Mouse (Mus musculus) lung, postnatal 0 days (tissue): Measurements from ENCODE around the gene Plcb2. TPM values are rescaled to one million over a fixed set of nuclear protein-coding genes. Genes with fewer than 3 reads are reported as not detected.
A peak's percentile ranks its signal among the peaks of the same experiment; 100 is the strongest.

Source experiments
- ATAC-seq: fragments of 200-750 bp; cut with Nextera tagmentation; 2 replicates; pipeline ENCODE4 v1.8.0; 2017; ENCODE audit warnings: moderate library complexity
- DNase-seq: peaks from one replicate; pipeline ENCODE4 v3.0.0-alpha.2; 2016; ENCODE audit warnings: low spot score
- H3K27ac ChIP-seq: fragments of 300-500 bp; sonication (generic); 2 replicates; pipeline ENCODE4 v1.5.1; 2014; ENCODE audit warnings: antibody characterized with exemption, mild to moderate bottlenecking, low read length, mixed read lengths
- H3K27me3 ChIP-seq: fragments of 300-500 bp; sonication (generic); replicated peaks from 2 replicates; pipeline ENCODE4 v1.6.1; 2014; ENCODE audit warnings: low read length, mixed read lengths; ENCODE audit not compliant: insufficient read depth
- H3K36me3 ChIP-seq: fragments of 300-500 bp; sonication (generic); 2 replicates; pipeline ENCODE4 v1.6.1; 2014; ENCODE audit warnings: low read length, mixed read lengths; ENCODE audit not compliant: insufficient read depth
- H3K4me1 ChIP-seq: fragments of 300-500 bp; sonication (generic); 2 replicates; pipeline ENCODE4 v1.6.1; 2014; ENCODE audit warnings: antibody characterized with exemption, low read depth, low read length, mixed read lengths; ENCODE audit not compliant: insufficient read depth
- H3K4me2 ChIP-seq: fragments of 300-500 bp; sonication (generic); replicated peaks from 2 replicates; pipeline ENCODE4 v1.6.1; 2014; ENCODE audit warnings: low read depth, mild to moderate bottlenecking, low read length, moderate library complexity, mixed read lengths
- H3K4me3 ChIP-seq: fragments of 300-500 bp; sonication (generic); 2 replicates; pipeline ENCODE4 v1.5.1; 2014; ENCODE audit warnings: low read depth, low read length
- H3K9ac ChIP-seq: fragments of 300-500 bp; sonication (generic); replicated peaks from 2 replicates; pipeline ENCODE4 v1.6.1; 2014; ENCODE audit warnings: low read depth, mild to moderate bottlenecking
- H3K9me3 ChIP-seq: fragments of 300-500 bp; sonication (generic); 2 replicates; pipeline ENCODE4 v1.6.1; 2016; ENCODE audit warnings: low read length, mixed read lengths
- CTCF ChIP-seq: IDR thresholded peaks from 2 replicates; pipeline ENCODE4 v1.5.1; 2016; ENCODE audit warnings: antibody characterized with exemption, mild to moderate bottlenecking
- EP300 ChIP-seq: IDR thresholded peaks from 2 replicates; pipeline ENCODE4 v1.6.1; 2016; ENCODE audit warnings: antibody characterized with exemption, mild to moderate bottlenecking, control low read depth
- WGBS: fragments of 180-500 bp; shearing (Covaris S2); extraction: QIAGEN DNeasy Blood & Tissue Kit; methylation state at CpG from one replicate; pipeline ENCODE4 v1.1.7; 2014; 5-methylcytosine and 5-hydroxymethylcytosine counted together
- polyA plus RNA-seq: library from polyadenylated mRNA; unstranded; fragments of >200 nt; fragmentation: Nextera tagmentation; extraction: Ambion mirVana; gene quantifications from 2 replicates; pipeline ENCODE4 v1.2.1, GENCODE M21; 2015

The Plcb2 gene
- polyA plus RNA-seq, 1 experiment from 2014 or later: 1.6 TPM

DNA sequence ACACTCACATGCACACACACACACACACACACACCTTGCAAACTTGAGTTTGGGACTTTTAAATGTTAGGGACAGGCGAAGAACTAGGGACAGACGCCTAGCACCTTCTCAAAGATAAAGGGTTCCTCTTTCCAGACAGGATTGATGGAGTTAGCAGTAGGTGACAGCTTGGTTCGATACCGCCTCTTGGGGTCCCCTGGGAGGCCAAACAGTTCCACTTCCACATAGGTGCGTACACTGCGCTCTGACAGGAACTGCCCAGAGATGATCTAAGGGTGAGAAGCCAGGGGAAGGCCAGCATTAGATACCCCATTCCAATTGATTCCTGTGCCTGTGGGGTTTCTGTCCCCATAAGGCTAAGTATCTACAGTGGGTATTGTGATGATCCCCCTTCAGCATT, 14.6 kb downstream of the Plcb2 start:
- Histone ChIP-seq H3K4me3 (no peak overlapping the region), H3K27me3 (peaks cover 38% of the 10 kb centered on the region), H3K36me3 (no peaks in the 10 kb centered on the region), H3K4me2 (no peak overlapping the region), H3K27ac (no peak overlapping the region), H3K4me1 (peaks cover 8% of the 10 kb centered on the region; the same call in 1 of the 2 replicates), H3K9me3 (no peaks in the 10 kb centered on the region), H3K9ac (no peak overlapping the region)
- ATAC-seq (no peak), DNase-seq (no peak)
- no peak for TF ChIP-seq CTCF
- no peak for TF ChIP-seq EP300
- 79% methylated on average over 6 of the region's 6 CpGs for WGBS

DNA sequence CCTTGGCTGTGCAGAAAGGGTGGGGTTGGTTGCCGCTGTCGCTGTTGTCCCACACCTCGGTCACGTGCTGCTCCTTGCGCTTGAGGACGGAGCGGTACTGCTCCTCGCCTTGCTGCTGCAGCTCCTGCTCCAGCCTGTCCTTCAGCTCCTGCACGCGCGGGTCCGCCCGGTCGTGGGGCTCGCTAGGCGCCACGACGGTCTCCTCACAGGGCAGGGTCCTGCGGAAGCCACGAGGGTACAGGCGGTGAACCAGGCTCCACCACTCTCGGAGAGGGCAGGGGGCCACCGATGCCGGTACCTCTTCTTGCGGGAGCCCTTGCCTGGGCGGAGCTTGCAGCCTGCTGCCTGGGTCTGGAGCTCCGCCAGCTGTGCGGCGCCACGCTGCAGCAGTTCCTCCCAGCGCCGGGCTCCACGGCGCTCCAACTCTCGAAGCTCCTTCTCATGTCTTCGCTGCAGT, 17.2 kb downstream of the Plcb2 start:
- Histone ChIP-seq H3K4me2 (peak overlapping the region; percentile 59), H3K9ac (no peak overlapping the region), H3K9me3 (no peaks in the 10 kb centered on the region), H3K4me3 (peak overlapping the region; percentile 21), H3K27ac (no peak overlapping the region), H3K36me3 (no peaks in the 10 kb centered on the region), H3K27me3 (peaks cover 53% of the 10 kb centered on the region), H3K4me1 (peaks cover 8% of the 10 kb centered on the region; the same call in 1 of the 2 replicates)
- ATAC-seq (peak; percentile 72), DNase-seq (peak; percentile 76)
- TF ChIP-seq CTCF (no peak), EP300 (no peak)
- WGBS: 0% methylated on average over 35 of the region's 36 CpGs

- TF ChIP-seq CTCF (no peak), EP300 (no peak)
- Histone ChIP-seq H3K27me3 (peaks cover 66% of the 10 kb centered on the region), H3K9me3 (no peaks in the 10 kb centered on the region), H3K4me1 (peaks cover 8% of the 10 kb centered on the region; the same call in 1 of the 2 replicates), H3K27ac (no peak overlapping the region), H3K4me3 (no peak overlapping the region), H3K9ac (no peak overlapping the region), H3K36me3 (no peaks in the 10 kb centered on the region), H3K4me2 (no peak overlapping the region)
- WGBS: 47% methylated on average over 4 of the region's 4 CpGs
- no peak for DNase-seq
- ATAC-seq: 0 out of 2 replicates have a peak, but pooled peaks have one; percentile 18
Measured at GRCm38 (mm10) chr2:118709655-118710221, 18.5 kb downstream of the Plcb2 start.

- no peak for TF ChIP-seq CTCF
- no peak for TF ChIP-seq EP300
- Histone ChIP-seq H3K27ac (no peak overlapping the region), H3K4me2 (no peak overlapping the region), H3K9ac (no peak overlapping the region), H3K36me3 (no peaks in the 10 kb centered on the region), H3K27me3 (peaks cover 72% of the 10 kb centered on the region), H3K9me3 (no peaks in the 10 kb centered on the region), H3K4me1 (peaks cover 16% of the 10 kb centered on the region; the same call in 1 of the 2 replicates), H3K4me3 (no peak overlapping the region)
- ATAC-seq: no peak
- 47% methylated on average over 4 of the region's 4 CpGs for WGBS
- no peak for DNase-seq
Measured at GRCm38 (mm10) chr2:118708472-118708871, 19.8 kb downstream of the Plcb2 start.

DNA sequence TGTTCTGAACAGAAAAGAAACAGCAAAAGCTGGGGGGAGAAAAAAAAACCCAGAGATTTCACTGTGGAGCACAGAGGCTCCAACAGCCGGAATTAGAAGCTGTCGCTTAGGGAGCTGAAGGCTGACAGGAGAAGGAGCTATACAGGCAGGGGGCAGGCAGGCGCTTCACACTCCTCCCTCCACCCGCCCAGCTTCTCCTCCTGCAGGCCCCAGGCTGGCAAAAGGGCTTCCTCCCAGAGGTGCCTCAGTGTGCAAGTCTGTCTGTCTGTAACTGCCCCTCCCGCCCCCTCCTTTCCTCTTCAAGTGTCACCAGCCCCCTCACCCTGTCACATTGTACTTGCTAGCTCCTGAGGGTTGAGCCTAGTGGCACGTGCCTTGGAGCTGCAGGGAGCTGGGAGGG, 21.8 kb downstream of the Plcb2 start:
- peaks cover 75% of the 10 kb centered on the region for H3K27me3 ChIP-seq
- no peak for ATAC-seq

DNA sequence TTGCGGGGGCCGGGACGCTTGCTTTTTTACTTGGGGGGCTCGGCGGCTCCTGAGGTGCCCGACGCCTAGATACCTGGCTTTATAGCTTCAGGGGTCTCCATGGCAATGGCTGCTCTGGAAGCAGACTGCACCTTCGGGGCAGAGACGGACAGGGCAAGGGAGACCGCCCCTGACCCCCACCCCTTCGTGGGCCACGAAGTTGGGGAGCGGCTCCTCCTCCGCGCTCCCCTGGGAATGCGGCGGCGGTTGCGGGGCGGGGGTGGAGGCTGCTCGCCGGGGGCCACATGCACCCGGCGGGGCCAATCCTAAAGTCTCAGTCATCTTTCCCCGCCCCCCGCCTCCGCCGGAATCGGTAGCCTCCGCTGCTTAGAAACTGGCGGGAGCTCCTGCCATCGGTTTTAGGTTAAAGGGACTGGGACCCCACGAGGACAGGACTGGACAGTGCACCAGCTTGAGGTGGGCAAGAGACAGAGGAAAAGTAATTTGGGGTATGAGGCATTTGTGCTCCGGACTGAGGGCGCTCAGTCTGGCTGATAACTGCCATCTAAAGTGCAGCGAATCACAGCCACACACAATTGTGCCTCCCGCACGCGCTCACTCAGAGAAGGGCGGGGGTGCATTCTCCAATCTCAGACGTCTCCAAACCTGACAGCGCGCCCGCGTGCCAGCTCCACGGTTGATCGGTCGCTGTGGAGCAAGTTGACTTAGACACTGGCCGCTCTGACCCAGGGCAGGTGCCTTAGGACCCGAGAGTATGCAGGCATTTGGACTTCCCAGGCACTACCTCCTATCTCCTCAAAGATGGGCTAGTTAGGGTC, 24.1 kb downstream of the Plcb2 start, which contains the start of gene Ankrd63:
Ankrd63 (minus strand) TSS at position 51 of the 818 bp plus-strand sequence.
- no peak for TF ChIP-seq CTCF
- TF ChIP-seq EP300: no peak
- no peaks in the 10 kb centered on the region for H3K9me3 ChIP-seq
- H3K4me3 ChIP-seq: peak within 1 kb of the TSS; percentile 46
- H3K9ac ChIP-seq: 0 out of 2 replicates have a peak within 1 kb of the TSS, but pooled peaks have one; percentile 3
- H3K36me3 ChIP-seq: no peaks in the 10 kb centered on the region
- no peak for ATAC-seq
- no peak for DNase-seq
- H3K4me1 ChIP-seq: peaks cover 14% of the 10 kb centered on the region; the same call in 1 of the 2 replicates
- peak within 1 kb of the TSS; percentile 79 for H3K4me2 ChIP-seq
- WGBS: 1% methylated on average over 42 of the region's 50 CpGs
- peaks cover 71% of the 10 kb centered on the region for H3K27me3 ChIP-seq
- H3K27ac ChIP-seq: no peak within 1 kb of the TSS; the same call in 1 of the 2 replicates

More for the DNA sequence above, 21.8 kb downstream of the Plcb2 start:
- no peak overlapping the region for H3K27ac ChIP-seq
- H3K9me3 ChIP-seq: no peaks in the 10 kb centered on the region
- TF ChIP-seq CTCF (no peak), EP300 (no peak)
- 15% methylated on average over 6 of the region's 6 CpGs for WGBS
- H3K4me2 ChIP-seq: no peak overlapping the region
- H3K36me3 ChIP-seq: no peaks in the 10 kb centered on the region
- no peak overlapping the region for H3K9ac ChIP-seq
- peaks cover 21% of the 10 kb centered on the region; the same call in 1 of the 2 replicates for H3K4me1 ChIP-seq
- H3K4me3 ChIP-seq: no peak overlapping the region
- no peak for DNase-seq
